Mouse (Mus musculus) forebrain, embryonic 15.5 days (tissue): ENCODE measurements around the gene Lrsam1. TPM values are rescaled to one million over a fixed set of nuclear protein-coding genes. Genes with fewer than 3 reads are reported as not detected.

ENCODE experiments used
- ATAC-seq: fragments of 200-750 bp; cut with Nextera tagmentation; replicated peaks from 2 replicates; pipeline ENCODE4 v1.8.0; 2017; ENCODE audit warnings: mild to moderate bottlenecking, moderate TSS enrichment, moderate library complexity
- H3K27ac ChIP-seq: fragments of 300-500 bp; sonication (generic); replicated peaks from 2 replicates; pipeline ENCODE4 v1.5.1; 2015; ENCODE audit warnings: mild to moderate bottlenecking, inconsistent platforms
- H3K27me3 ChIP-seq: fragments of 300-500 bp; sonication (generic); 2 replicates; pipeline ENCODE4 v1.6.1; 2015; ENCODE audit warnings: inconsistent platforms
- H3K36me3 ChIP-seq: fragments of 300-500 bp; sonication (generic); 2 replicates; pipeline ENCODE4 v1.6.1; 2015; ENCODE audit warnings: mild to moderate bottlenecking, inconsistent platforms
- H3K4me1 ChIP-seq: fragments of 300-500 bp; sonication (generic); 2 replicates; pipeline ENCODE4 v1.6.1; 2015; ENCODE audit warnings: inconsistent platforms
- H3K4me2 ChIP-seq: fragments of 300-500 bp; sonication (generic); replicated peaks from 2 replicates; pipeline ENCODE4 v1.6.1; 2015; ENCODE audit warnings: mild to moderate bottlenecking, inconsistent platforms
- H3K4me3 ChIP-seq: fragments of 300-500 bp; sonication (generic); 2 replicates; pipeline ENCODE4 v1.5.1; 2015; ENCODE audit warnings: mild to moderate bottlenecking, inconsistent platforms
- H3K9ac ChIP-seq: fragments of 300-500 bp; sonication (generic); replicated peaks from 2 replicates; pipeline ENCODE4 v1.6.1; 2015; ENCODE audit warnings: mild to moderate bottlenecking, inconsistent platforms
- H3K9me3 ChIP-seq: fragments of 300-500 bp; sonication (generic); 2 replicates; pipeline ENCODE4 v1.6.1; 2016; ENCODE audit warnings: inconsistent platforms
- WGBS: fragments of 180-500 bp; shearing (Covaris S2); methylation state at CpG from one replicate; pipeline ENCODE4 v1.1.7; 2015; ENCODE audit warnings: mixed read lengths; 5-methylcytosine and 5-hydroxymethylcytosine counted together
- polyA plus RNA-seq: library from polyadenylated mRNA; unstranded; fragments of >200 nt; fragmentation: Nextera tagmentation; extraction: Ambion mirVana; gene quantifications from 2 replicates; pipeline ENCODE4 v1.2.1, GENCODE M21; 2015

Lrsam1 gene
- polyA plus RNA-seq, 1 experiment from 2014 or later, result 17.8 TPM

DNA sequence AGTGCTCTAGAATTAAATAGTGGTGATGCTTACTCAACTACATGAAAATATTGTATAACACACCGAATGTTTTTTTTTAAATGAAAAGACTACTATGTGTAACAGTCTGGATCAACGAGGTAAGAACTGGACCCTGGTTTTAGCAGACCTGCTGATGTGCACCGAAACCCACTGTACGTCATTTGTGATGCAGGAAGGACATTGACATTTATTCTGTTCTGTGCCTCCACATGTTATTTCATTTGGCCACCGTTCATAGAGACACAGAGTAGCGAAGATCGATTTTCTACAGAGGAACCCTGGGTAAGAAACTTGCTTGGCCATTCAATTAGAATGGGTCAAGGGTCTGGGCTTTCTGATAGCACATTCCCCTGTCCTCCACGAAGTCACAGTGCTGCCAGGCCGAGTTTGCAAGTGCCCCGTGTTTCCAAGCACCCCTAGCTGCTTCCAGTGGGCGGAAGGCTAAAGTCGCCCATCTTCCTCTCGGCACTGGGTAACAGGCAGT lies 4.8 kb upstream of the Lrsam1 start:
- no peaks in the 10 kb centered on the region for H3K27me3 ChIP-seq
- ATAC-seq, result no peak; the same call in 1 of the 2 replicates
- H3K9me3 ChIP-seq, result no peaks in the 10 kb centered on the region
- H3K27ac ChIP-seq, result peak overlapping the region; percentile 95
- peaks cover 25% of the 10 kb centered on the region for H3K36me3 ChIP-seq
- WGBS, result 11% methylated on average over 13 of the region's 13 CpGs
- peak overlapping the region; percentile 73 for H3K4me3 ChIP-seq
- H3K4me1 ChIP-seq, result peaks cover 56% of the 10 kb centered on the region
- H3K4me2 ChIP-seq, result peak overlapping the region; percentile 87
- peak overlapping the region; percentile 84 for H3K9ac ChIP-seq

DNA sequence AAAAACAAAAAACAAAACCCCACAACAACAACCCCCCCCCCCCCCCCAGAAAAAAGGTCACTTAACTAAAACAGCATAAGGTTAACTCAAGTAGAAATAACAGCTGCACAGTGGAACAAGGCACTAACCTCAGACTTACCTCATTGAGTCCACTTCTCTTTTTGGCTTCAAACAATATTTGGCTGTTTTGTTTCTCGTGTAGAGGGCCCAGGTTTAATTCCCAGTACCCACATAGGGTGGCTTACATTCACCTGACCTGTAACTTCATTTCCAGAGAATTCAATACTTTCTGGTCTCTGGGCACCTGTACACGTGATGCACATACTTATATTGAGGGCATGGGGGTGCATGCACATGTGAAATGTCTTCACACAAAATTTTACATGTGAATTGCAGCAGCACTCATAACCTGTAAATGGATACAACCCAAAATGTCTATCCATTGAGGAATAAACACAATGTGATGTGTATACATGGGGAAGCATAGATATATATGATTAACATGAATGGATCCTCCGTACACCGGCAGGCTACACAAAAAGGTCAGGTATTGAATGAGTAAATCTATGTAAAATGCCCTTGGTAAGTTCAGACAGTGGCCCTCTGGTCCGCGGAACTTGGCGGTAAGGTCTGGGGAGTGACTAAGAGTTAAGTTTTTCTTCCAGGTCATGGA lies 4.2 kb upstream of the Lrsam1 start:
- no peak for ATAC-seq
- peaks cover 25% of the 10 kb centered on the region for H3K36me3 ChIP-seq
- H3K27ac ChIP-seq, result no peak overlapping the region
- no peak overlapping the region for H3K4me3 ChIP-seq
- H3K9me3 ChIP-seq, result no peaks in the 10 kb centered on the region
- no peak overlapping the region for H3K4me2 ChIP-seq
- 12% methylated on average over 7 of the region's 7 CpGs for WGBS
- H3K27me3 ChIP-seq, result no peaks in the 10 kb centered on the region
- no peak overlapping the region for H3K9ac ChIP-seq
- H3K4me1 ChIP-seq, result peaks cover 56% of the 10 kb centered on the region

DNA sequence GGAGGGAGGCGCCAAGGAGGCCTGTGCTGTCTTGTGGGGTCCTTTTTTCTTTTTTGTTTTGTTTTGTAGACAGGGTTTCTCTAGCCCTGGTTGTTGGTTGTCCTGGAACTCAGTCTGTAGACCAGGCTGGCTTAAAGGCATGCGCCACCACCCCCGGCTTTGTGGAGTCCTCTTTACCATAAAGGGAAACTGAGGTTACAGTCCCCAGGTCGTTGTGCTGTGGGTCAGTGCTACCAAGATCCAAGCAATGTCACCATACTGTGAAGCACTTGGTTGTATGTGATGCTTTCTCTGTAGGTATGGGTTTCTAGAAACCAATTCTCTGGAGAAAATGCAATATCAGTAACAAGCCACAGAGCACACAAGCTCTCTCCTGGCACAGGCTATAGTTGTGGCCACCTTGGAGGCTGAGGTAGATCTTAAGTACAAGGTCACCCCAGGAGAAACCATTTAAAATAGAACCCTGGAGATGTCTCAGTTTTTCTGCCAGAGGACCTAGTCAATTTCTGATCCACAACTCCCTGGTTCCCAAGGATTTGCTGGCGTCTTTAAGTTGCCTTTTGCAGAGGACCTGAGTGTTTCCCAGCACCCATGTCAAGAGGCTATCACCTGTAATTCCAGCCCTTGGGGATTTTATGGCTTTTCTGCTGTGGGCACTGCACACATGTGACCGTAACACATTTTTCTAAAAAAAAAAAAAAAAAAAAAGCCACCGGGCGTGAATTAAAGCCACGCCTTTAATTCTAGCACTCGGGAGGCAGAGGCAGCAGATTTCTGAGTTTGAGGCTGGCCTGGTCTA lies 3.4 kb upstream of the Lrsam1 start:
- H3K4me2 ChIP-seq, result no peak overlapping the region
- H3K4me1 ChIP-seq, result peaks cover 59% of the 10 kb centered on the region
- no peak overlapping the region for H3K27ac ChIP-seq
- H3K9me3 ChIP-seq, result no peaks in the 10 kb centered on the region
- H3K4me3 ChIP-seq, result no peak overlapping the region
- H3K36me3 ChIP-seq, result peaks cover 25% of the 10 kb centered on the region
- no peaks in the 10 kb centered on the region for H3K27me3 ChIP-seq
- ATAC-seq, result no peak
- 33% methylated on average over 10 of the region's 10 CpGs for WGBS
- H3K9ac ChIP-seq, result 0 out of 2 replicates have a peak overlapping the region, but pooled peaks have one; percentile 2

GRCm38 (mm10) chr2:32963981-32964380 lies 2.6 kb upstream of the Lrsam1 start:
- Histone ChIP-seq H3K4me1 (peaks cover 59% of the 10 kb centered on the region), H3K9me3 (no peaks in the 10 kb centered on the region), H3K27me3 (no peaks in the 10 kb centered on the region), H3K4me2 (no peak overlapping the region), H3K36me3 (peaks cover 25% of the 10 kb centered on the region), H3K9ac (no peak overlapping the region), H3K4me3 (no peak overlapping the region), H3K27ac (no peak overlapping the region)
- no peak for ATAC-seq
- 63% methylated on average over 1 of the region's 1 CpGs for WGBS

DNA sequence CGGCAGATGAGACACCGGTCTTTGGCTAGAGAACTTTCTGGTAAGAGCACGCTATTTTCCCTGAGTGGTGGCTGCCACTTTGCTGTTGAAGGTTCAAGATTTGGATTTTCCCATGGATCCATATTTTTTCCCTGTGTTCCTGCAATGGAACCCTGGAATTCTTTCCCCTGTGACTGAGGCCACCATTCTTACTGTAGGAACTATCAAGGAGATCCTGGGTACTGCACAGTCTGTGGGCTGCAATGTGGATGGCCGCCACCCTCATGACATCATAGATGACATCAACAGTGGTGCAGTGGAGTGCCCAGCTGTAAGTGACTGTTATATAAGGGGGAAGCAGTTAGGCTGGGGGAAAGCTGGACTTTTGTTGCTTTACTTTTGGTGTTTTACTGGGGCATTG lies 2.1 kb upstream of the Lrsam1 start:
- H3K36me3 ChIP-seq, result peaks cover 25% of the 10 kb centered on the region
- no peaks in the 10 kb centered on the region for H3K27me3 ChIP-seq
- no peak for ATAC-seq
- 69% methylated on average over 4 of the region's 4 CpGs for WGBS
- 0 out of 2 replicates have a peak overlapping the region, but pooled peaks have one; percentile 90 for H3K9ac ChIP-seq
- H3K4me2 ChIP-seq, result peak overlapping the region; percentile 91; the same call in 1 of the 2 replicates
- no peak overlapping the region for H3K27ac ChIP-seq
- peak overlapping the region; percentile 71 for H3K4me3 ChIP-seq
- H3K4me1 ChIP-seq, result peaks cover 59% of the 10 kb centered on the region
- no peaks in the 10 kb centered on the region for H3K9me3 ChIP-seq

- H3K4me1 ChIP-seq, result peaks cover 55% of the 10 kb centered on the region
- no peaks in the 10 kb centered on the region for H3K9me3 ChIP-seq
- WGBS, result 6% methylated on average over 9 of the region's 9 CpGs
- peaks cover 25% of the 10 kb centered on the region for H3K36me3 ChIP-seq
- peak overlapping the region; percentile 91 for H3K4me2 ChIP-seq
- peak overlapping the region; percentile 90 for H3K9ac ChIP-seq
- H3K27me3 ChIP-seq, result no peaks in the 10 kb centered on the region
- peak overlapping the region; percentile 71 for H3K4me3 ChIP-seq
- peak overlapping the region; percentile 76; the same call in 1 of the 2 replicates for H3K27ac ChIP-seq
- ATAC-seq, result no peak
Measured at GRCm38 (mm10) chr2:32962875-32963220, 1.4 kb upstream of the Lrsam1 start.

DNA sequence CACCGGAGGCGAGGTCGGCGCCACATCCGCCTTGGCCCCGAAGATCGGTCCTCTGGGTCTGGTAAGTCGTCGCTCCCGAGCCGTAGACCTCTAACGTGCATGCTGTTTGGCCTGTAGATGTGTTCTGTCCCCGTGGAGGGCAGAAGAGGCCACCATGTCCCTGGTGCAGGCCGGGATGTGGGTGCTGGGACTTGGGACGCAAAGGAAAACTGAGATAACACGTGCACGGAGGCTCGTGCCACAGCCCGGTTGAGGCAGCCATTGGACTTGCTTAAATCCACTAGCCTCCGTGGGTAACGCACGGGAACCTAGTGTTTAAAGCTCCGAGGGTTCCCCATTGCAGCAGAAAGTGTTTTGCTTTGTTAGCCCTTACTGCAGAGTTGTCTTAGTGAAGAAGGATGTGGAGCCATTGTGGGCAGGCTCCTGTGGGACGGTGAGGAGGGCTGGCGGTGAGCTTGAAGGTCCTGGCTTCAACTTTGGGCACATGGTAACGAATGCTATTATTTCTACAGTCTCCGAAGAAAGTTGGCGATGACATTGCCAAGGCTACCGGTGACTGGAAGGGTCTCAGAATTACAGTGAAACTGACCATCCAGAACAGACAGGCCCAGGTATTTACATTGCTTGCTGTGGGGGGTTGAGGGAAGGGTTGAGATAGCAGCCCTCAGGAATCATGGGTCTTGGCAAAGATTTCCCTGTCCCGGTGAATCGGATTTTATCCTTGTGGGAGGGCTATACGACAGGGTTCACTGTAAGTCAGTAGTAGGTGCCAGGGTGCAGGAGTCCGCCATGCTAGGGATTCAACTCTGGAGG lies 854 bp upstream of the Lrsam1 start:
- Histone ChIP-seq H3K4me3 (peak overlapping the region; percentile 71), H3K4me1 (peaks cover 49% of the 10 kb centered on the region), H3K36me3 (peaks cover 29% of the 10 kb centered on the region), H3K27ac (peak overlapping the region; percentile 76), H3K4me2 (peak overlapping the region; percentile 91), H3K9ac (peak overlapping the region; percentile 90), H3K27me3 (no peaks in the 10 kb centered on the region), H3K9me3 (no peaks in the 10 kb centered on the region)
- under 1% methylated on average over 33 of the region's 33 CpGs for WGBS
- peak; percentile 4; the same call in 1 of the 2 replicates for ATAC-seq

DNA sequence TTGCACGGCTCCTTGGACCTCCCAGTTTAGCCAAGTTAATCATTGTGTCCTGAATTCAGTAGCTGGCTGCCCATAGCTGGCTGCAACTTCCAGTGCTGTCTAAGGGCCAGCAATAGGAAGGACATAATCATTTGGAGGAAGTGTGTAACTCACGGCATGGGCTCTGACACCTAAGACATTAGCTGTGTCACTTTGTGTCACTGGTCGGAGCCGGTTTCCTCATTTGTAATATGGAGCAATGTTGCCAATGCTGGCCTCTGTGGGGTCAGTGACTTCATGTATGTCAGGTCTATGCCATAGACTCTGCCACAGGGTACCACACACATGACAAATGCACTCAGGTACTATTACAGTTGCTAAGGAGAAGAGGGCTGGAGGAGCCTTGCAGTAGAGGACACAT lies 1.1 kb downstream of the Lrsam1 start:
- ATAC-seq, result no peak
- peak overlapping the region; percentile 71; the same call in 1 of the 2 replicates for H3K4me3 ChIP-seq
- H3K9ac ChIP-seq, result peak overlapping the region; percentile 90; the same call in 1 of the 2 replicates

DNA sequence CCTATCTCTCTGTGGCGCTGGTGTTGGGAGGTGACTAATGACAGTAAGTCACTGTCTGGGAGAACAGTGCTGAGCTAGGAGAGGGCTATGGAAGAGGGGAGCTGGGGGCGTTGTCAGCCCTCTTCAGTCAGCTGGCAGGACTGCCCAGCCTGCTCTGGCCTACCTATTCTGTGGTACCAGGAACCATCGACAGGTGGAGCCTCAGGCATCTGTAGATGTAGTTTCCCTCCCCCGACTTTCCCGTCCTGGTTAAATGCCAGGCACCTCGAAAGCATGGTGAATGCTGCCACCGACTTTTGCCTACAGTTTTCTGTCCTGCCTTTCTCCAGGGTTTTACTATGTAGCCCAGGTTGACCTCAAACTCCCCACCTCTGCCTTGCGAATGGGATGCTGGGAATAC lies 4.1 kb downstream of the Lrsam1 start:
- H3K36me3 ChIP-seq, result peaks cover 32% of the 10 kb centered on the region
- H3K27ac ChIP-seq, result no peak overlapping the region
- peaks cover 14% of the 10 kb centered on the region for H3K4me1 ChIP-seq
- no peak overlapping the region for H3K9ac ChIP-seq
- no peak overlapping the region for H3K4me2 ChIP-seq
- H3K27me3 ChIP-seq, result no peaks in the 10 kb centered on the region
- no peaks in the 10 kb centered on the region for H3K9me3 ChIP-seq
- 59% methylated on average over 8 of the region's 8 CpGs for WGBS
- no peak for ATAC-seq
- no peak overlapping the region for H3K4me3 ChIP-seq

More for the DNA sequence above, 1.1 kb downstream of the Lrsam1 start:
- Histone ChIP-seq H3K27ac (no peak overlapping the region), H3K36me3 (peaks cover 33% of the 10 kb centered on the region), H3K27me3 (no peaks in the 10 kb centered on the region), H3K4me1 (peaks cover 39% of the 10 kb centered on the region), H3K4me2 (peak overlapping the region; percentile 91), H3K9me3 (no peaks in the 10 kb centered on the region)
- WGBS, result 93% methylated on average over 4 of the region's 4 CpGs

GRCm38 (mm10) chr2:32954581-32954980 lies 6.8 kb downstream of the Lrsam1 start:
- H3K36me3 ChIP-seq, result peaks cover 38% of the 10 kb centered on the region
- H3K9ac ChIP-seq, result no peak overlapping the region

GRCm38 (mm10) chr2:32947454-32947853 lies 14.0 kb downstream of the Lrsam1 start:
- ATAC-seq, result no peak
- Histone ChIP-seq H3K27ac (no peak overlapping the region), H3K9ac (no peak overlapping the region), H3K36me3 (peaks cover 39% of the 10 kb centered on the region), H3K27me3 (no peaks in the 10 kb centered on the region), H3K4me3 (no peak overlapping the region), H3K9me3 (no peaks in the 10 kb centered on the region), H3K4me1 (no peaks in the 10 kb centered on the region), H3K4me2 (no peak overlapping the region)
- 92% methylated on average over 11 of the region's 11 CpGs for WGBS

More at GRCm38 (mm10) chr2:32954581-32954980, 6.8 kb downstream of the Lrsam1 start:
- no peaks in the 10 kb centered on the region for H3K9me3 ChIP-seq
- no peak overlapping the region for H3K4me2 ChIP-seq
- no peak for ATAC-seq
- no peak overlapping the region for H3K27ac ChIP-seq
- H3K4me1 ChIP-seq, result no peaks in the 10 kb centered on the region
- whole genome bisulfite sequencing, result 100% methylated on average over 2 of the region's 2 CpGs
- H3K4me3 ChIP-seq, result no peak overlapping the region
- H3K27me3 ChIP-seq, result no peaks in the 10 kb centered on the region
